Mouse (Mus musculus) regulatory T cell (primary cell): ENCODE results near the gene Fut1.

Experiments used
- in situ Hi-C: fragments of 300-600 bp; cut with MboI, MseI; formaldehyde crosslinking; loops from one replicate; pipeline ENCODE4 v1.15.1; 2025; ENCODE audit warnings: high pct_unique_total_duplicates

Fut1 gene

GRCm38 (mm10) chr7:45598960-45599879, 17.9 kb upstream of the Fut1 start:
- in situ Hi-C loops: no loop called here

- in situ Hi-C loops: no loop called here
These were observed 11.3 kb upstream of the Fut1 start for GRCm38 (mm10) chr7:45605704-45606289.

GRCm38 (mm10) chr7:45609511-45609910, 7.6 kb upstream of the Fut1 start:
- in situ Hi-C loops: no loop called here

GRCm38 (mm10) chr7:45616277-45616676, 812 bp upstream of the Fut1 start:
- in situ Hi-C loops: no loop called here

- in situ Hi-C loops: no loop called here
These were observed 1.2 kb downstream of the Fut1 start for GRCm38 (mm10) chr7:45618316-45618715.

- in situ Hi-C loops: no loop called here
These were observed 2.5 kb downstream of the Fut1 start for GRCm38 (mm10) chr7:45619592-45619991.

GRCm38 (mm10) chr7:45621443-45621842, 4.4 kb downstream of the Fut1 start, which contains the start of gene Izumo1:
Gene Izumo1 (plus strand): TSS chr7:45621811.
- in situ Hi-C loops: no loop called here

- in situ Hi-C loops: no loop called here
These were observed 6.4 kb downstream of the Fut1 start for GRCm38 (mm10) chr7:45623507-45623906.

GRCm38 (mm10) chr7:45624718-45625117, 7.6 kb downstream of the Fut1 start:
- in situ Hi-C loops: no loop called here

GRCm38 (mm10) chr7:45625481-45625880, 8.4 kb downstream of the Fut1 start:
- in situ Hi-C loops: no loop called here

GRCm38 (mm10) chr7:45626571-45627076, 9.5 kb downstream of the Fut1 start:
- in situ Hi-C loops: no loop called here

- in situ Hi-C loops: no loop called here
These were observed 10.2 kb downstream of the Fut1 start, which contains the start of gene Rasip1 for GRCm38 (mm10) chr7:45627261-45627660. Gene Rasip1 (plus strand): TSS chr7:45627488.

GRCm38 (mm10) chr7:45628364-45629294, 11.5 kb downstream of the Fut1 start:
- in situ Hi-C loops: no loop called here

- in situ Hi-C loops: no loop called here
These were observed 13.2 kb downstream of the Fut1 start for GRCm38 (mm10) chr7:45630064-45630907.

GRCm38 (mm10) chr7:45632499-45632898, 15.4 kb downstream of the Fut1 start:
- in situ Hi-C loops: no loop called here

GRCm38 (mm10) chr7:45634946-45635681, 18.0 kb downstream of the Fut1 start:
- in situ Hi-C loops: no loop called here

GRCm38 (mm10) chr7:45635711-45636688, 18.9 kb downstream of the Fut1 start:
- in situ Hi-C loops: no loop called here

GRCm38 (mm10) chr7:45637710-45638109, 20.6 kb downstream of the Fut1 start:
- in situ Hi-C loops: no loop called here
